Mouse (Mus musculus) erythroid progenitor cell, adult 5-6 weeks (primary cell): ENCODE results near the gene Prep. TPM values are rescaled to one million over a fixed set of nuclear protein-coding genes. Genes with fewer than 3 reads are reported as not detected.
"Not testable (repeated sequence)": the region's sequence is repeated elsewhere in the genome, so short reads cannot be mapped to it uniquely, and the experiment has no call there.

ENCODE experiments used
- ATAC-seq: replicated peaks from 2 replicates; pipeline ENCODE4 v1.8.0; 2016; ENCODE audit warnings: moderate number of reproducible peaks, mild to moderate bottlenecking, moderate TSS enrichment, inconsistent platforms; ENCODE audit not compliant: poor library complexity, low FRiP score, severe bottlenecking
- total RNA-seq, 2 experiments: library from RNA; stranded (forward) in 1 of 2; stranded (reverse) in 1 of 2; fragments of 150-400 nt in 1 of 2; fragments of 186-747, 209-891 nt in 1 of 2; gene quantifications; 2 replicates each; pipeline versions ENCODE4 v1.2.3 to v1.2.4; 2015 to 2017; ENCODE audit warnings: low replicate concordance in 2 of 2

Gene Prep
- total RNA-seq, 2 experiments from 2014 or later: 2.3 to 2.9 TPM

DNA sequence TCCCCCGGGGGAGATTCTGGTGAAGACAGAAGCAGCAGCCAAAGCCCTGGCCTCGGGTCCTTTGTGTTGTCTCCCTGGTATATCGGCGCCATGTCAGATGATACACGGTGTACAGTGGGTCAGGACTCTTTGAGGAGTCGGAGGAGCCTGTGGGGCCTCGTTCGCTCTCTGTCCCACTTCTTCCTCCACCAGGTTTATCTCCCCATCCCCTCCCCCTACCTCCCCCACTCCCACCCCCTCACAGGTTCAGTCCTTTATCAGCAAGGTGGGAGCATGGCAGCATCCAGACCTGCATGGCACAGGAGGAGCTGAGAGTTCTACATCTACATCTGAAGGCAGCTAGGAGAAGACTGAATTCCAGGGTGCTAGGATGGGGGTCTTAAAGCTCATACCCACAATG lies 98.8 kb downstream of the Prep start:
- no peak for ATAC-seq

DNA sequence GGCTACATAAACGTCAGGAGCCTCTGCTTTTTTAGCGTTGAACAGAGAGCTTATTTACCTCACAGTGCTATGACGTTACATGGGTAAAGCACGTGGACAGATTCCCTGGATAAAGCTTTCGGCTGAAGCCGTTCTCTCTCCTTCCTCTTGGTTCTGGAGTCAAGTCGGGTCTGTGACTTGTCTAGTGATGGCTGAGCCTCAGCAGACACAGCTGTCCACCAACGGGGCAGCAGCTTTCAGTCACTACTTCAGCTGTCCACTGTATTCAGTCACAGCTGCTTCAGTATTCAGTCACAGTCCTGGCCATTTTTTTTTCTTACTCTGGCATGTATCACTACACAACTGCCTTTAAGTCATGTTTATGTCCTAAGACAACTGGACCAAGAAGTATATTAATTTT lies 106.9 kb downstream of the Prep start:
- ATAC-seq: no peak

DNA sequence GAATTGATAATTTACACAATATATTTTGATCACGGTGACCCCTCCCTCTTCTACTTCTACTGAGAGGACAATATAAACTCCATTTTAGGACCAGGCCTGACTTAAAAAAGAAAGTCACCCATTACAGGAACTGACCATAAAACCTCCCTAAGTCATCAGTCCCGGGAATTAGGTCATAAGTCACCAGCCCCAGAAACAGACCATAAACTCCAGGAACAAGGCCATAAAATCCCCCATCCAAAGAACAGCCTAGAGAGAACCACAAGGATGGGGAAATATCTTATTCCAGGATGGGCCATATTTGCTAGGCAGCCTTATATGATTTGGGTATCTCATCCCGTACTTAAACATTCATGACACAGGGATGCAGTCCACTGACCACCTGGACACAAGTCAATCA lies 107.3 kb downstream of the Prep start:
- ATAC-seq: no peak

DNA sequence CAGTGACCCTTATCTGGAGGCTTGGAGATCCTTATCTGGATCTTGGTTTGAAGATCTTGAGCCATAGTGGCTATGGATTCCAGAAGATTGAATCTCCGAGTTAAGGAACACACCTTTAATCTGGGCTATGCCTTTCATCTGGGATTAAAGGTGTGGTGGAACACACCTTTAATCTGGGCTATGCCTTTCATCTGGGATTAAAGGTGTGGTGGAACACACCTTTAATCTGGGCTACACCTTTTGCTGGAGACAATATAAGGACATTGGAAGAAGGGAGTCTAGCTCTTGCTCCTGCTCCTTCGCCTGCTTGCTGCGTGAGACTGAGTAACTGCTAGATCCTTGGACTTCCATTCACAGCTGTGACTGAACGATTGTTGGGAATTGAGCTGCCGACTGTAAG lies 110.8 kb downstream of the Prep start, which contains the start of gene Popdc3:
Popdc3 (plus strand) TSS at position 301 of the 400 bp plus-strand sequence.
- not testable (repeated sequence) for ATAC-seq

DNA sequence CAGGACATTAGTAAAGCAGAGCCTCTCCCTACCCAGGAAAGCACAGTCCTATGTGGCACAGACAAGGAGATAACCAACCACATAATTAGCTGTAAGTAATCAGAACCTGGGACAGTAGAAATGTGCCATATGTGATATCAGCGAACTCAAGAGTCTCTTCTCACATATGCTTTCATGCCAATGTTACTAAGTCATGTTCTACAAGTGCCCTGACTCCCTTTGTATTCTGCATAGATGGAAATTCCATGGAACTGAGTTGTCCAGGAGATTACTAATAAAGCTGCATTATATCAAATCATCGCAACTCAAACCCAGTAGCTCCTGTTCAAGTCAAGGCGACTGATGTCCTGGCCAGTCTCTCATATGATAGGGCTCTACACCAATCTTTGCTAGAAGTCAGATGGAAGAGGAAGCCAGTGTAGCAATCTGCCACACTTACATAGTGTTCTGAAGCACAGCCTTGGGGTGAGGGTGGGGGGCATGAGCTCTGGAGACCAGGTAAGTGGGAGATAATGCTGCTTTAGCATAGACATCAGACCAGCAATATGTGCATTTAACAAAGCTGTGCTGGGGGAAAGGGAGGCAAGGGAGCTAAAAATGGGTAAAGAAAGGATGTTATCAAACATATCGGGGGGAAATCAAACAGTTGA lies 113.8 kb downstream of the Prep start:
- no peak for ATAC-seq

DNA sequence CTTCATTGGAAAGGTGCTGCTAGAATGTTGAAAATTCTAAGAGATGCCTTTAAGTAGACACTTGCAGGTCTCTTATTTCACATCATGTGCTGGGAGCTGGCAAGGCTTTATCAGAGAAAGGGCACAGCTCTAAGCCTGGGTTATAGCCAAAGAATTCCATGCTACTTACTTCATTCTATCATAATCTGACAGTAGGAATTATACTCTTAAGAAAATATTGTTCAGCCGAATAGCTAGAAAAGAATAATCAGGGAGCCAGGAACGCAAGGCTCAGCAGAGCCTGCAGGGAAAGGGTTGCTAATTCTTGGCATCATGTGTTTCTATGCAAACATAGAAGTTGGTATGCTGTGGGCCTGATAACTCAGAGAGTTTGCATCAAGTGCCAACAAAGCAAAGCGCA lies 114.3 kb downstream of the Prep start:
- no peak for ATAC-seq

DNA sequence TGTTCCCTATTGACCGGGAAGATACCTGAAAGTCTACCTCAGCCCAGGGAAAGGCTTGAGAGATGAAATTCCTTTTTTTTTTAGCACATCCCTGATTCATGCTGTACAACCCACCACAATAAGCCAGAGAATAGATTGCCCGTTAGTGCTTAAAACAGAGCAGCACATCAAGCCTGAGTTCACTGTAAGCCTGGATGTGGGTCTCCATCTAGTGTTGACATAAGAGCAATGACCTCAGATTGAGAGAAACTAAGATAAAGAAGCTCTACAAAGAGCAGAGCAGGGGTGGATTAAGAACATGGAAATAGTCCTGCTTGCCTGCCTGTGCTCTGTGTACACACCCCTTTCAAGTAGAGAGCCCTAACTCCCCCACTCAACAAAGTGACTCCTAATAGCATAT lies 118.5 kb downstream of the Prep start:
- no peak for ATAC-seq

DNA sequence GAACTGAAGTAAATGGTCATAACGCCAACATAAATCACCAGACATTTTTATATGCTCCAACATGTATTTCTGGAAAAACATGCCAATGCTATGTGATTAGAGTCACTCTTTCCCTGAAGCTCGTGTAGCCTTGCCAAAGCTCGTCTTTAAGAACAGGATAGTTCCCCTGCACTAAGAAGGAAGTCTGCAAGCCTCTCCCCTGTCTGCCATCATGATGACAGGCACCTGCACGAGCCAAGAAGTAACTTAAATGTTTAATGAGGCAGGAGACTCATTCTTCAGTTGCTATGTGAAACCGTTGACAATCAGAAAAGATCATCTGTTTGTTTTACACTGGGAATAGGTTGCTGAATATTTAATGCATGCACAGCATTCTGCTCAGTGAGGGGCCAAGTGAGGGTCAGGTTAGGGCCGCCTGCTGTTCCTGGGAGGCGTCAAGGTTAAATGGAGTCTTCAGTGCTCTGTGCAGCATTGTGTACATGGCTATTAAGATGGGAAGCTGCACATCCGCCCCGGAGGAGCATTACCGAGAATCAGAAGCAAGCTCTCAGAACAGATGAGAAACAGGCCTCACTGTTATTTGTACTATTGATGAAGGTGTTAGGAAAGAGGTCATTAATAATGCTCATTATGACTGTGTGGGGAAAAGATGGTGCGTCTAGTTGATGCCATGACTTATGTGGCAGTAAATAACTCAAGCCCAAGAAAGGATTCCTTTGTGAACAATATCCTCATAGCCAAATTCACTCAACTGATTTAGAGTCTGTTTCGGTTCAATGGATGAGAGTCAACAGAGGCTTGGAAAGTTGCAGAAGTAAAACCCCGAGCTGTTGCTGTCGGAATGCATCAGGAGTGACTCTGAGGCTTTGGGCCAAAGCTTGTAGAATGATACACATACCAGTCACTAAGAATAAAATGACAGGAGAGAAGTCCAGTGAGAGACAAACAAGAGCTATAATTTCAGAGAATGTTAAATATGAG lies 126.6 kb downstream of the Prep start:
- ATAC-seq: no peak

DNA sequence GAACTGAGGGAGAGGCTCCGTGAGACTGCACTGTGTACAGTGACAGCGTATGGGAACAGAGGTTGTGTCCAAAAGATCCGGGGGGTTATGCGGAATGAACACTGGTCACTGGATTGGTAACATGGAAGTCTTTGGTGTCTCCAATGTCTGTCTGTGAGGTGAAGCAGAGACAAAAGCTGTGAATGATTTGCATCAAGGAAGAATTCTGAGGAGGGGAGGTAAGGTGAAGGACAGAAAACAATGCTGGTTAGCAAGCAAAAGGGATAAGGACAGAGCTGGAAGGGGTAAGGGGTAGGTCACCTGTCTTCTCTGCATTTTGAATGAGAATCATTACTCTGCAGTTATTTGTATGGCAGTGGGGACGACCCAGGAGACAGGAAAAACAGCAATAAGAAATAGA lies 127.5 kb downstream of the Prep start:
- no peak for ATAC-seq

DNA sequence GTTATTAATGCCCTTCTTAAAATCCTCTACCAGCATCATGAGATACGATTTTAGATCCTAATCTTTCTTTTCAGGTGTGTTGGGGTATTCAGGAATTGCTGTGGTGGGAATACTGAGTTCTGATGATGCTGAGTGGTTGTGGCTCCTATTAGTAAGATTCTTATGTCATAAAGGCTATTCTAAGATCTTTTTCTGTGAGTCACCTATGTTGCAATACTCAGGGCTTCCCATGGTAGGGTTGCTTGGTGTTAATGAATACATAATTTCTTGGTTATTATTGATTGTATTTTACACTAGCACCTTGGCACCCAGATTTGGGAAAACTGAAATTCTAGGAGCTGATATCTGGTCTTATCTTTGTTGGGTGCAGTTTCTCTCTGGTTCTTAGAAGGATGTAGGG lies 137.6 kb downstream of the Prep start:
- ATAC-seq: no peak

DNA sequence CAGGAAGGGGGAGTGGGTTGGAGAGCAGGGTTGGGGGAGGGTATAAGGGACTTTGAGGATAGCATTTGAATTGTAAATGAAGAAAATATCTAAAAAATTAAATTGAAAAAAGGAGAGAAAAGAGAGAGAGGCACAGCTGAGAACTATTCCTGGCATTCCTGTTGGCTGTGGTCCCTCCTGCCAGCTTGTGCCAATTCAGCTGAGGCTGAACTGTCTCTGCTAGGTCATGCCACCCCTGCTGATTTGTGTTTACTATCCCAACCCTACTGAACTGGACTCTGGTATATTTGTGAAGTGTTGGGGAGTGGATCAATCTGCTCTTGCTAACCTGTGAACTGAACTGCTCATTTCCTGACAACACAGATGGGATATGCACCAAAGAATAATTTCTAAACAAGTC lies 143.2 kb downstream of the Prep start:
- ATAC-seq: no peak

DNA sequence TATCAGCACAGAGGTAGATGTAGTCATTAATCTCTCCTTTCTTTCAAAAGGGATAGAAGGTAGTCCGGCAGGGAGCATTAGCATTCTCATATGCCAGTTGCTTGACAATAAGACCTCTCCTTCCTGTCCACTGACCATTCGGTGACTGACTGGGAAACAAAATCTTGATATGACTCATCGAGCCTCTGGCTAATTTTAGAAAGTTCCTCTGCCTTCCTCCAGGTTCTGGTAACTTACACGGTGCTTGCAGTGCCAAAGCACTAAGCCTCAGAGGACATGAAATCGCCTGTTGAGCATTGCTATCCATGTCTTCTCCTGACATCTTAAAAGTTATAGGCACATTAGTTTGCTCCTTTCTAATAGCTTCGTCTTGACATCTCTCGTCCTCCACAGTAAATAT lies 149.7 kb downstream of the Prep start:
- no peak for ATAC-seq

Other genes starting within 250 kb of the Prep start
- gene Popdc3, start 110.9 kb downstream of the Prep start, total RNA-seq (2015; ENCODE audit: low replicate concordance): not detected in 2 replicates
- not detected in 2 replicates for gene Popdc3, start 110.9 kb downstream of the Prep start, total RNA-seq (2017; ENCODE audit: low replicate concordance)